Mouse (Mus musculus): ENCODE results near the gene Rere.

DNA sequence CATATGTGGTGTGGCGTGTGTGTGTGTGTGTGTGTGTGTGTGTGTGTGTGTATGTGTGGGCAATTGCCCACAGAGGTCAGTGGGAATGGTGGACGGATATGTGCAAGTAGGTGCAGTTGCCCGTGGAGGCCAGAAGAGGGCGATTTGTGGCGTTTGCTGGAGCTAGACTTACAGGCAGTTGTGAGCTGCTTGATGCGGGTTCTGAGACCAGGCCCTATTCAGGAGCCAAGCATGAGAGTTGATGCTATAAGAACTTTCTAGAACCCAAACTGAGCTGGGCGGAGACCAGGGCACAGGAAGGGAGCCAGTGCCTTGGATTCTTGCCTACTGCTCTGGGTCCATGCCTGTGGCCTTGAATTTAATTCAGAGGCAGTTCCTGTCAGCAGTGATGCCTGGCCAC lies 383.3 kb downstream of the Rere start:
- TF ChIP-seq CTCF (IDR thresholded peaks at IDR 0.05): peak; percentile 47
- TF ChIP-seq EP300 (IDR thresholded peaks at IDR 0.05; ENCODE audit: insufficient read depth, low read depth, low read length): no peak

Data from heart, adult 2 months (tissue).